Mouse (Mus musculus) frontal cortex, adult 2 months (tissue): ENCODE measurements at regions not wholly inside any gene's neighbourhood (a gene's known extent, or its start where the extent isn't known, plus 50 kb on each side); places are given as distances from the start of the nearest gene placed in this dataset.

Experiments
- DNase-seq, 2 experiments: peaks; one replicate each; pipeline ENCODE4 v3.0.0; 2022; ENCODE audit warnings: low spot score in 1 of 2; ENCODE audit errors: extremely low spot score in 1 of 2

GRCm38 (mm10) chr5:61495226-61495625 lies 313.4 kb upstream of the G6pd2 start:
- DNase-seq = peak in 1 of 2 experiments; percentile 16

GRCm38 (mm10) chr5:61507406-61507805 lies 301.2 kb upstream of the G6pd2 start:
- no peak for DNase-seq

GRCm38 (mm10) chr5:61540502-61540901 lies 268.1 kb upstream of the G6pd2 start:
- DNase-seq = no peak

GRCm38 (mm10) chr5:61546632-61547492 lies 261.8 kb upstream of the G6pd2 start:
- peak in 1 of 2 experiments; percentile 23 for DNase-seq

- no peak for DNase-seq
Observed at GRCm38 (mm10) chr5:61553526-61553925, 255.1 kb upstream of the G6pd2 start.
